Mouse (Mus musculus): ENCODE data around the gene Ssh1. TPM values are rescaled to one million over a fixed set of nuclear protein-coding genes. Genes with fewer than 3 reads are reported as not detected.

Gene Ssh1
- polyA plus RNA-seq (2016; fragmentation: Nextera tagmentation; extraction: Ambion mirVana), result 19.0 and 21.4 TPM in 2 replicates

- WGBS, result under 1% methylated on average over 44 of the region's 83 CpGs
- Histone ChIP-seq H3K27me3 (replicated peaks) (no peaks in the 10 kb centered on the region), H3K9me3 (replicated peaks) (no peaks in the 10 kb centered on the region), H3K27ac (ENCODE audit: poor library complexity, severe bottlenecking) (peak within 1 kb of the TSS; percentile 93), H3K36me3 (peaks cover 7% of the 10 kb centered on the region), H3K4me2 (peak within 1 kb of the TSS; percentile 89), H3K4me1 (replicated peaks) (peaks cover 55% of the 10 kb centered on the region), H3K4me3 (peak within 1 kb of the TSS; percentile 89), H3K9ac (peak within 1 kb of the TSS; percentile 92)
- ATAC-seq (ENCODE audit: insufficient number of reproducible peaks, low FRiP score), result peak; percentile 89
These were observed at the start of gene Ssh1 for GRCm38 (mm10) chr5:113993487-113994465. Ssh1 (minus strand) TSS chr5:113993894.

GRCm38 (mm10) chr5:114041327-114041930, 47.7 kb upstream of the Ssh1 start:
- peak; percentile 68; the same call in 1 of the 2 replicates for ATAC-seq (ENCODE audit: insufficient number of reproducible peaks, low FRiP score)
- H3K4me1 ChIP-seq (replicated peaks), result peaks cover 24% of the 10 kb centered on the region
- WGBS, result 14% methylated on average over 15 of the region's 15 CpGs
- H3K27me3 ChIP-seq (replicated peaks), result peaks cover 11% of the 10 kb centered on the region
- peak overlapping the region; percentile 39 for H3K4me2 ChIP-seq
- H3K9ac ChIP-seq, result no peak overlapping the region
- H3K36me3 ChIP-seq, result no peaks in the 10 kb centered on the region
- H3K9me3 ChIP-seq (replicated peaks), result no peaks in the 10 kb centered on the region
- H3K4me3 ChIP-seq, result no peak overlapping the region
- H3K27ac ChIP-seq (ENCODE audit: poor library complexity, severe bottlenecking), result no peak overlapping the region

- Histone ChIP-seq H3K27ac (ENCODE audit: poor library complexity, severe bottlenecking) (no peak overlapping the region), H3K4me3 (no peak overlapping the region), H3K9ac (no peak overlapping the region), H3K4me1 (replicated peaks) (peaks cover 24% of the 10 kb centered on the region), H3K36me3 (no peaks in the 10 kb centered on the region), H3K27me3 (replicated peaks) (peaks cover 15% of the 10 kb centered on the region), H3K9me3 (replicated peaks) (no peaks in the 10 kb centered on the region), H3K4me2 (0 out of 2 replicates have a peak overlapping the region, but pooled peaks have one; percentile 21)
- no peak for ATAC-seq (ENCODE audit: insufficient number of reproducible peaks, low FRiP score)
- WGBS, result 65% methylated on average over 1 of the region's 1 CpGs
These were observed 47.2 kb upstream of the Ssh1 start for GRCm38 (mm10) chr5:114040911-114041310.

GRCm38 (mm10) chr5:114040508-114040907, 46.8 kb upstream of the Ssh1 start:
- Histone ChIP-seq H3K4me2 (peak overlapping the region; percentile 21; the same call in 1 of the 2 replicates), H3K9ac (no peak overlapping the region), H3K27ac (ENCODE audit: poor library complexity, severe bottlenecking) (no peak overlapping the region), H3K27me3 (replicated peaks) (peaks cover 15% of the 10 kb centered on the region), H3K4me3 (no peak overlapping the region), H3K4me1 (replicated peaks) (peaks cover 24% of the 10 kb centered on the region), H3K36me3 (no peaks in the 10 kb centered on the region), H3K9me3 (replicated peaks) (no peaks in the 10 kb centered on the region)
- 22% methylated on average over 7 of the region's 8 CpGs for WGBS
- no peak for ATAC-seq (ENCODE audit: insufficient number of reproducible peaks, low FRiP score)

GRCm38 (mm10) chr5:114035111-114035510, 41.4 kb upstream of the Ssh1 start:
- H3K9ac ChIP-seq, result no peak overlapping the region
- no peaks in the 10 kb centered on the region for H3K36me3 ChIP-seq
- peaks cover 6% of the 10 kb centered on the region; the same call in 1 of the 2 replicates for H3K4me1 ChIP-seq (replicated peaks)
- H3K27ac ChIP-seq (ENCODE audit: poor library complexity, severe bottlenecking), result no peak overlapping the region
- no peaks in the 10 kb centered on the region for H3K9me3 ChIP-seq (replicated peaks)
- WGBS, result 73% methylated on average over 10 of the region's 10 CpGs
- H3K4me2 ChIP-seq, result no peak overlapping the region
- peaks cover 10% of the 10 kb centered on the region; the same call in 1 of the 2 replicates for H3K27me3 ChIP-seq (replicated peaks)
- no peak for ATAC-seq (ENCODE audit: insufficient number of reproducible peaks, low FRiP score)
- H3K4me3 ChIP-seq, result no peak overlapping the region

GRCm38 (mm10) chr5:114034393-114034792, 40.7 kb upstream of the Ssh1 start:
- H3K27ac ChIP-seq (ENCODE audit: poor library complexity, severe bottlenecking), result no peak overlapping the region
- peaks cover 10% of the 10 kb centered on the region; the same call in 1 of the 2 replicates for H3K27me3 ChIP-seq (replicated peaks)
- no peak for ATAC-seq (ENCODE audit: insufficient number of reproducible peaks, low FRiP score)
- H3K4me2 ChIP-seq, result no peak overlapping the region
- peaks cover 6% of the 10 kb centered on the region; the same call in 1 of the 2 replicates for H3K4me1 ChIP-seq (replicated peaks)
- 78% methylated on average over 7 of the region's 7 CpGs for WGBS
- no peak overlapping the region for H3K9ac ChIP-seq
- no peaks in the 10 kb centered on the region for H3K9me3 ChIP-seq (replicated peaks)
- no peaks in the 10 kb centered on the region for H3K36me3 ChIP-seq
- no peak overlapping the region for H3K4me3 ChIP-seq

- Histone ChIP-seq H3K9me3 (replicated peaks) (no peaks in the 10 kb centered on the region), H3K36me3 (no peaks in the 10 kb centered on the region), H3K27me3 (replicated peaks) (peaks cover 10% of the 10 kb centered on the region; the same call in 1 of the 2 replicates), H3K4me2 (no peak overlapping the region), H3K4me1 (replicated peaks) (no peaks in the 10 kb centered on the region), H3K4me3 (no peak overlapping the region), H3K27ac (ENCODE audit: poor library complexity, severe bottlenecking) (no peak overlapping the region), H3K9ac (no peak overlapping the region)
- no peak for ATAC-seq (ENCODE audit: insufficient number of reproducible peaks, low FRiP score)
- 76% methylated on average over 3 of the region's 3 CpGs for WGBS
These were observed 38.6 kb upstream of the Ssh1 start for GRCm38 (mm10) chr5:114032161-114032763.

- Histone ChIP-seq H3K36me3 (no peaks in the 10 kb centered on the region), H3K4me1 (replicated peaks) (no peaks in the 10 kb centered on the region), H3K27me3 (replicated peaks) (0 out of 2 replicates have a peak, but pooled peaks cover 4% of the 10 kb centered on the region), H3K9ac (no peak overlapping the region), H3K4me2 (no peak overlapping the region), H3K4me3 (no peak overlapping the region), H3K27ac (ENCODE audit: poor library complexity, severe bottlenecking) (no peak overlapping the region), H3K9me3 (replicated peaks) (no peaks in the 10 kb centered on the region)
- no peak for ATAC-seq (ENCODE audit: insufficient number of reproducible peaks, low FRiP score)
- 81% methylated on average over 12 of the region's 12 CpGs for WGBS
These were observed 37.0 kb upstream of the Ssh1 start for GRCm38 (mm10) chr5:114030652-114031051.

GRCm38 (mm10) chr5:114028111-114028510, 34.4 kb upstream of the Ssh1 start:
- peaks cover 8% of the 10 kb centered on the region; the same call in 1 of the 2 replicates for H3K4me1 ChIP-seq (replicated peaks)

GRCm38 (mm10) chr5:114027217-114027944, 33.7 kb upstream of the Ssh1 start:
- H3K4me2 ChIP-seq, result no peak overlapping the region
- WGBS, result 82% methylated on average over 12 of the region's 12 CpGs
- no peaks in the 10 kb centered on the region for H3K36me3 ChIP-seq

More at GRCm38 (mm10) chr5:114028111-114028510, 34.4 kb upstream of the Ssh1 start:
- WGBS, result 81% methylated on average over 12 of the region's 12 CpGs
- no peaks in the 10 kb centered on the region for H3K36me3 ChIP-seq
- H3K9ac ChIP-seq, result no peak overlapping the region
- peaks cover 9% of the 10 kb centered on the region; the same call in 1 of the 2 replicates for H3K27me3 ChIP-seq (replicated peaks)
- no peak overlapping the region for H3K27ac ChIP-seq (ENCODE audit: poor library complexity, severe bottlenecking)
- H3K4me2 ChIP-seq, result no peak overlapping the region
- no peak overlapping the region for H3K4me3 ChIP-seq
- ATAC-seq (ENCODE audit: insufficient number of reproducible peaks, low FRiP score), result no peak
- H3K9me3 ChIP-seq (replicated peaks), result no peaks in the 10 kb centered on the region

More at GRCm38 (mm10) chr5:114027217-114027944, 33.7 kb upstream of the Ssh1 start:
- H3K4me1 ChIP-seq (replicated peaks), result peaks cover 8% of the 10 kb centered on the region; the same call in 1 of the 2 replicates
- no peak overlapping the region for H3K9ac ChIP-seq
- H3K9me3 ChIP-seq (replicated peaks), result no peaks in the 10 kb centered on the region; the same call in 1 of the 2 replicates
- H3K27ac ChIP-seq (ENCODE audit: poor library complexity, severe bottlenecking), result no peak overlapping the region
- H3K4me3 ChIP-seq, result no peak overlapping the region
- peaks cover 9% of the 10 kb centered on the region; the same call in 1 of the 2 replicates for H3K27me3 ChIP-seq (replicated peaks)
- no peak for ATAC-seq (ENCODE audit: insufficient number of reproducible peaks, low FRiP score)
